Comparison of ENCODE assay signal across 7 mouse cellular contexts in genomic region chr19:46304216-46304841, GRCm38 (mm10). TPM values are rescaled to one million over a fixed set of nuclear protein-coding genes. Genes with fewer than 3 reads are reported as not detected.
DNase-seq lines count a peak whose midpoint lies in the region; ATAC-seq and TF ChIP-seq lines count a peak whose summit lies in the region.

TSS of gene Nfkb2 (plus strand) at chr19:46304320.

- peaks cover 20% of the 10 kb centered on the region for H3K27me3 ChIP-seq in midbrain, embryonic 11.5 days (ENCODE audit: control insufficient read depth, insufficient read depth, low read length)
- no peaks in the 10 kb centered on the region for H3K27me3 ChIP-seq in small intestine, adult 2 months (ENCODE audit: control insufficient read depth, insufficient read depth, low read length)

- peak within 1 kb of the TSS; percentile 59 for H3K4me2 ChIP-seq in midbrain, embryonic 11.5 days

- TF ChIP-seq POLR2A in cortical plate, adult 2 months (IDR thresholded peaks at IDR 0.05; ENCODE audit: extremely low read depth, insufficient read depth, low read length): peak; percentile 32; the same call in 1 of the 2 replicates
- peak; percentile 90 for TF ChIP-seq POLR2A in small intestine, adult 2 months (IDR thresholded peaks at IDR 0.05; ENCODE audit: low read depth, low read length)

- under 1% methylated on average over 39 of the region's 39 CpGs for WGBS in midbrain, embryonic 11.5 days
- under 1% methylated on average over 39 of the region's 39 CpGs for WGBS in small intestine, adult 2 months

- intact Hi-C loops in gastrocnemius, postnatal 14 days (cut with DNase I; ENCODE audit: low total_unique reads): no loop called here
- intact Hi-C loops in left cerebral cortex, postnatal 4 days (cut with DNase I): no loop called here

- no peak within 1 kb of the TSS for H3K27ac ChIP-seq in cortical plate, adult 2 months (ENCODE audit: insufficient read depth, low read length)
- no peak within 1 kb of the TSS; the same call in 1 of the 2 replicates for H3K27ac ChIP-seq in midbrain, embryonic 11.5 days (ENCODE audit: low read depth, low read length)
- peak within 1 kb of the TSS; percentile 98 for H3K27ac ChIP-seq in small intestine, adult 2 months (ENCODE audit: insufficient read depth, low read depth, low read length)

- ATAC-seq in midbrain, embryonic 11.5 days (ENCODE audit: low FRiP score): peak; percentile 84

- H3K4me1 ChIP-seq in cortical plate, adult 2 months (ENCODE audit: control insufficient read depth, insufficient read depth, low read length): no peaks in the 10 kb centered on the region
- peaks cover 18% of the 10 kb centered on the region for H3K4me1 ChIP-seq in midbrain, embryonic 11.5 days (ENCODE audit: control insufficient read depth, insufficient read depth, low read length)
- H3K4me1 ChIP-seq in small intestine, adult 2 months (ENCODE audit: control insufficient read depth, insufficient read depth, insufficient read length, low read length): peaks cover 9% of the 10 kb centered on the region

- H3K4me3 ChIP-seq in cortical plate, adult 2 months (ENCODE audit: insufficient read depth, low read length): peak within 1 kb of the TSS; percentile 46
- H3K4me3 ChIP-seq in midbrain, embryonic 11.5 days (ENCODE audit: low read depth, low read length): peak within 1 kb of the TSS; percentile 56
- peak within 1 kb of the TSS; percentile 77 for H3K4me3 ChIP-seq in small intestine, adult 2 months (ENCODE audit: low read depth, low read length)

- peak; percentile 97 to 99 for DNase-seq in adrenal gland, adult (ENCODE audit: inconsistent age in 2 of 2, low spot score in 1 of 2)
- peak; percentile 95 for DNase-seq in gastrocnemius, postnatal 14 days
- DNase-seq in induced T-regulatory cell, adult 2 months (ENCODE audit: low read depth): peak; percentile 98
- DNase-seq in left cerebral cortex, postnatal 4 days: peak; percentile 85
- peak; percentile 98 for DNase-seq in midbrain, embryonic 11.5 days (ENCODE audit: low spot score, missing footprints)

- H3K9me3 ChIP-seq in midbrain, embryonic 11.5 days (ENCODE audit: control insufficient read depth, low read length): no peaks in the 10 kb centered on the region

- H3K36me3 ChIP-seq in midbrain, embryonic 11.5 days (ENCODE audit: control insufficient read depth, insufficient read depth, low read length): no peaks in the 10 kb centered on the region
- peaks cover 15% of the 10 kb centered on the region for H3K36me3 ChIP-seq in small intestine, adult 2 months (ENCODE audit: control insufficient read depth, insufficient read depth, low read length)

- peak within 1 kb of the TSS; percentile 65 for H3K9ac ChIP-seq in midbrain, embryonic 11.5 days (ENCODE audit: low read length)

- peak; percentile 84 for TF ChIP-seq CTCF in cortical plate, adult 2 months (IDR thresholded peaks at IDR 0.05; ENCODE audit: extremely low read depth, insufficient read depth, low read length)
- TF ChIP-seq CTCF in small intestine, adult 2 months (IDR thresholded peaks at IDR 0.05; ENCODE audit: extremely low read depth, insufficient read length, insufficient replicate concordance, low read depth, low read length): peak; percentile 98

RNA-seq across cellular contexts. Expression of gene Nfkb2, which starts in this region (rescaled TPM):
- 2.4 and 2.8 TPM in 2 replicates for polyA plus RNA-seq in cortical plate, adult 2 months (2012; rRNA removed)
- total RNA-seq in gastrocnemius, postnatal 14 days (2021): 10 to 100 TPM in 1 of 2 experiments, 1 to 10 TPM in 1; 9.6 to 10.4 TPM
- 1 to 10 TPM; 2.5 to 2.8 TPM for total RNA-seq in left cerebral cortex, postnatal 4 days (2021)
- 3.2 and 3.9 TPM in 2 replicates for polyA plus RNA-seq in midbrain, embryonic 11.5 days (2014; fragmentation: Nextera tagmentation; extraction: Ambion mirVana)
- 41.4 and 89.6 TPM in 2 replicates for polyA plus RNA-seq in small intestine, adult 2 months (2012; rRNA removed)
